Mouse (Mus musculus): Measurements from ENCODE around the gene Parm1. TPM values are rescaled to one million over a fixed set of nuclear protein-coding genes. Genes with fewer than 3 reads are reported as not detected.

The Parm1 gene
- polyA plus RNA-seq, 1 experiment from 2014 or later = 26.5 TPM

DNA sequence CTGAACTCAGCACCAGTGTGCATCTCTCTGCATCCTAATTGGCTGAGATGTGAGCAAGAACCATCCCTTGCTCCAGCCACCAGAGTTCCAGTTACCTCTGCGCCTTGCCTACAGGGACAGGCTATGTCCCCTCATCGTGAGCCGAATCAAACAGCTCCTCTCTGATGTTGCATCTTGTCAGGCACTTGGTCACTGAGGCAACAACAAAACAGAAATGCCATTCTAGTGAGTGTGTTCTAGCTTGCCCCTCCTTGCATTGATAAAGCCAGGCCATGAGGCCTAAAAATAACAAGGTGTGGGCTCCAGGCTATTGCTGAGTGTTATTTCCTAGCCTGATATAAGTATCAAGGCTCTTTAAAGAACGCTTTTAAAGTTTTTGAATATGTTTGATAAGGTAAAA lies 64.4 kb downstream of the Parm1 start:
- no peak overlapping the region for H3K4me3 ChIP-seq (replicated peaks)
- H3K4me1 ChIP-seq = no peaks in the 10 kb centered on the region
- H3K27ac ChIP-seq = no peak overlapping the region
- no peak for ATAC-seq (ENCODE audit: insufficient read depth, low FRiP score, low read depth)
- no peaks in the 10 kb centered on the region for H3K27me3 ChIP-seq (replicated peaks)
- H3K36me3 ChIP-seq = no peaks in the 10 kb centered on the region
- no peaks in the 10 kb centered on the region for H3K9me3 ChIP-seq
- no peak overlapping the region for H3K4me2 ChIP-seq
- WGBS = 86% methylated on average over 4 of the region's 4 CpGs
- no peak overlapping the region for H3K9ac ChIP-seq

DNA sequence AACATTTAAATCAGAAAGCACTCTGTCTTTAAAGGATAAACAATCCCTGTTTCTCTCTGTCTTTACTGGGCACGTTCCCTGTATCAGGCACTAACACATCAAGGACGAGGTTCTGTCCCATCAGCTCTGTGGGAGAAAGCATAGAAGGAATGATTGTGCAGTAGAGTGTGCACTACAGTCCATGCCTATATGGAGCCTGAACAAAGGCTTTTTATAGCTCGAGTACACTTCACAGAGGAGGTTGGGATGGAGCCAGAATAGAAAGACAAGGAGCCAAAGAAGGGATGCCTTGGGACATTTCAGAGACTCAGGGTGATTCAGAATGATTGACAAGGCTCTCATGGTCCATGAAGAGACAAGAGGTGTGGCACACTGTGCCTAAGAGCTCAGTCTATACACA lies 68.8 kb downstream of the Parm1 start:
- no peak for ATAC-seq (ENCODE audit: insufficient read depth, low FRiP score, low read depth)
- Histone ChIP-seq H3K4me2 (no peak overlapping the region), H3K36me3 (no peaks in the 10 kb centered on the region), H3K9ac (no peak overlapping the region), H3K27me3 (replicated peaks) (no peaks in the 10 kb centered on the region), H3K27ac (no peak overlapping the region), H3K4me1 (no peaks in the 10 kb centered on the region), H3K4me3 (replicated peaks) (no peak overlapping the region), H3K9me3 (no peaks in the 10 kb centered on the region)
- WGBS = 64% methylated on average over 3 of the region's 3 CpGs

DNA sequence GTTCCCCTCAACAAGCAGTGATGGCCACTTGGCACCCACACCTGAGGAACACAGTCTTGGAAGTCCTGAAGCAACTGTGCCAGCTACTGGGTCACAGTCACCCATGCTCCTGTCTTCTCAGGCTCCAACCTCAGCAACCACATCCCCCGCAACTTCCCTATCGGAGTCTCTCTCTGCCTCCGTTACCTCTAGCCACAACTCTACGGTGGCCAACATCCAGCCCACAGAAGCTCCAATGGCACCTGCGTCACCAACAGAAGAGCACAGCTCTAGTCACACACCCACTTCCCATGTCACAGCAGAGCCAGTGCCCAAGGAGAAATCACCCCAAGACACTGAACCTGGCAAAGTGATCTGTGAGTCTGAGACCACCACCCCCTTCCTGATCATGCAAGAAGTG lies 76.7 kb downstream of the Parm1 start:
- Histone ChIP-seq H3K4me2 (no peak overlapping the region), H3K36me3 (no peaks in the 10 kb centered on the region), H3K9me3 (no peaks in the 10 kb centered on the region), H3K27ac (no peak overlapping the region), H3K9ac (no peak overlapping the region), H3K4me3 (replicated peaks) (no peak overlapping the region), H3K27me3 (replicated peaks) (no peaks in the 10 kb centered on the region), H3K4me1 (no peaks in the 10 kb centered on the region)
- ATAC-seq (ENCODE audit: insufficient read depth, low FRiP score, low read depth) = no peak
- 91% methylated on average over 5 of the region's 5 CpGs for WGBS

DNA sequence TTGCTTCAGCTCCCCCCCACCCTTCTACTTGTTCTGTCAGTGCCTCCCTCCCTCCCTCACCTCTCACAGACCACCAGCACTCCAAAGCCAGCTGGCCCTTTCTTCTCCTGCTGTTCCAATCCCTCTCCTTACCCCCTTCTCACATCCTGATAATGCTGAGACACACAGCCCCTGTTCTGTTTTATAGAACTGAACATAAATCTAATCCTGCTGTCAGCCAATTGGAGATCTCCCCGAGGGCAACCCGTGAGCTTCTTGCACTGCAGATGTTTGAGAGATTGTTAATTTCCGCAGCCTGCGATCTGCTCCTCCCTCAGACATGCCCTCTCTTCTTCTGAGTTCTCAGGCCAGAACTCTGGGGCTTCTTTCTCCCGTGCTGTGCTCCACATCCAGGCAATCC lies 79.8 kb downstream of the Parm1 start:
- Histone ChIP-seq H3K9me3 (no peaks in the 10 kb centered on the region), H3K36me3 (no peaks in the 10 kb centered on the region), H3K27ac (no peak overlapping the region), H3K4me3 (replicated peaks) (no peak overlapping the region), H3K27me3 (replicated peaks) (no peaks in the 10 kb centered on the region), H3K9ac (no peak overlapping the region), H3K4me1 (no peaks in the 10 kb centered on the region), H3K4me2 (no peak overlapping the region)
- WGBS = 34% methylated on average over 5 of the region's 5 CpGs
- no peak for ATAC-seq (ENCODE audit: insufficient read depth, low FRiP score, low read depth)

DNA sequence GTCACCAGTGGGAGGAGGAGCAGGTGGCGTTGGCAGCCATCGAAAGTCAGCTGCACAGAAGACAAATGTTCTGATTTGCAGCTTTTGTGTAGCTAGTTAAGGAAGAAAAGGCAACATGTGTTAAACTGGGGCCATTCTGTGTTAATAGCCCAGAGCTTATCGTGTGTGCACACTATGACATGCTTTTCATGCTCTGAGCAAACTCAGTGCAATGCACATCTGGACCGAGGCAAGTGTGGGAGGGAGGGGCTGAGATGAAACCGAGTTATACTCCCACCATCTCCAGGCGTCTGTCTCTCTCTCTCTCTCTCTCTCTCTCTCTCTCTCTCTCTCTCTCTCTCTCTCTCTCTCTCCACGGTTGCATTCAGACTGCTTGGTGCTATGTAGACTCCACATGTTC lies 82.4 kb downstream of the Parm1 start:
- H3K27me3 ChIP-seq (replicated peaks) = no peaks in the 10 kb centered on the region
- H3K9ac ChIP-seq = no peak overlapping the region
- WGBS = 43% methylated on average over 7 of the region's 7 CpGs
- no peaks in the 10 kb centered on the region for H3K9me3 ChIP-seq
- peaks cover 4% of the 10 kb centered on the region; the same call in 1 of the 2 replicates for H3K4me1 ChIP-seq
- no peak overlapping the region for H3K27ac ChIP-seq
- H3K4me3 ChIP-seq (replicated peaks) = no peak overlapping the region
- H3K4me2 ChIP-seq = no peak overlapping the region
- ATAC-seq (ENCODE audit: insufficient read depth, low FRiP score, low read depth) = peak; percentile 41; the same call in 1 of the 2 replicates
- no peaks in the 10 kb centered on the region for H3K36me3 ChIP-seq

DNA sequence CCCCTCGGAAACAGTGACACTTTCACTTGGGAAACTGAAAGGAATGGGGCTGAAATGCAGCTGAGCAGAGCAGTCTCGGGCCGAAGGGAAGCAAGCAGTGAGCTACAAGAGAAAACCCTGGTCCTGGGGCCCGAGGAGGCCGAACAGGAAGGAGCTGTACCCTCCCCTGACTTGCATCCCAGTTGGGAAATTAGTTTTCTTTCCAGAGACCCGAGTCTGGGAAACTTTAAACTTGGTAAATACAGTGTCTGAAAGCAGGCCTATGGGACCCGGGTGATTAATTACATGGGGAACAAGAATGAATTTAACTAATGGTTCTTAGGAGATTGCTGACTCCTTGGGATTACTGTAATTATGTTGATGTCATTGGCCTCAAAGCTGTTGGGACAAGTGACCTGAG lies 85.9 kb downstream of the Parm1 start:
- Histone ChIP-seq H3K36me3 (no peaks in the 10 kb centered on the region), H3K4me1 (peaks cover 6% of the 10 kb centered on the region; the same call in 1 of the 2 replicates), H3K9ac (no peak overlapping the region), H3K4me3 (replicated peaks) (no peak overlapping the region), H3K27ac (no peak overlapping the region), H3K9me3 (no peaks in the 10 kb centered on the region), H3K27me3 (replicated peaks) (no peaks in the 10 kb centered on the region), H3K4me2 (no peak overlapping the region)
- WGBS = 46% methylated on average over 7 of the region's 7 CpGs
- ATAC-seq (ENCODE audit: insufficient read depth, low FRiP score, low read depth) = no peak

DNA sequence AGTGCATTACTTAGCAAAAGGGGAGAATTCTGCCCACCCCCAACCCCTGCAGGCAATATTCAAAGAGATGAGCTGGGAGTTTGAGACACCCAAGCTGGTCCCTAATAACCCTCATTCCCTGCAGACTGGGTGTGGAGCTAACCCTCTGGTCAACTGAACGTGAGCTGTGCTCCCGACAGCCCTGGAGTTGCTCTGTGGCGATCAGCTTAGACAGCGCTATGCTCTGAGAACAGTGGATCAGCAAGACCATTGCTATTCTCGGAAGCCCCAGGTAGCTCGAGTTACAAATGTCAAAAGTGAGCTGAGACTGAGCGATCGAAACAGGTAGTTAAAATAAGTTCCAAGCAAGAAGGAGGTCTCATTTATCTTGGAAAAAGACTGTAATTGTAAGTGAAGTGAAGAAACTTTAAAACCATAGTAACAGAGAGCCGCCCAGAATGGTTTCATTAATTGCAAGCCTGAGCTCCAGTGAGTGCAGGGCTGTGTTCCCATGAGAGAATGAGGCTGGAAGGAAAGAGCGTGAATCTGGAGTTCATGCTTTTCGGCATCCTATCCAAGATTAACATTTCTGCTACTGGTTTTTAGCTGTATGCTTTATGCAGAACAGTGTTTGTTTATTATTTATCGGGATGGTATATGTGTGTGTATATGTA lies 86.5 kb downstream of the Parm1 start:
- Histone ChIP-seq H3K36me3 (no peaks in the 10 kb centered on the region), H3K9me3 (no peaks in the 10 kb centered on the region), H3K4me1 (peaks cover 6% of the 10 kb centered on the region; the same call in 1 of the 2 replicates), H3K4me2 (no peak overlapping the region), H3K4me3 (replicated peaks) (no peak overlapping the region), H3K9ac (no peak overlapping the region), H3K27ac (no peak overlapping the region), H3K27me3 (replicated peaks) (no peaks in the 10 kb centered on the region)
- ATAC-seq (ENCODE audit: insufficient read depth, low FRiP score, low read depth) = no peak
- 57% methylated on average over 12 of the region's 12 CpGs for WGBS

DNA sequence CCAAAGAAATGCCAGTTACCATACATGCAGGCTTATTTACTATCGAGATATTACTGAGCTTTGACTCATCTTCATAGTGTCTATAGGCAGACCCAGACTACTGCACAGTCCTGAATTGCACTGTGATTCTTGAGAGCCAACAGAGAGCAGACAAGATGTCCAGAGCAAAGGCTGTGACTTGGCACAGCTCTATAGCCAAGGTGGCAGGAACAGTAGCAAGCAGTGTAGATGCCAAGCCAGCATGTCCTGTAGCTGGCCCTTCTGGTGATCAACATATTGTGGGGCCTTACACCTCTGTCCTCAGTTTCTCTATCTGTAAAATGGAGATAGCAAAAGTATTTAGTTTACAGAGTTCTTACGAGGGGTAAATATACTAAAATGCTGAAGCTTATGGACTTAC lies 89.8 kb downstream of the Parm1 start:
- Histone ChIP-seq H3K9me3 (no peaks in the 10 kb centered on the region), H3K36me3 (no peaks in the 10 kb centered on the region), H3K27me3 (replicated peaks) (no peaks in the 10 kb centered on the region), H3K4me3 (replicated peaks) (no peak overlapping the region), H3K4me2 (no peak overlapping the region), H3K27ac (no peak overlapping the region), H3K4me1 (peaks cover 6% of the 10 kb centered on the region; the same call in 1 of the 2 replicates), H3K9ac (no peak overlapping the region)
- WGBS = 84% methylated on average over 2 of the region's 2 CpGs
- ATAC-seq (ENCODE audit: insufficient read depth, low FRiP score, low read depth) = no peak

DNA sequence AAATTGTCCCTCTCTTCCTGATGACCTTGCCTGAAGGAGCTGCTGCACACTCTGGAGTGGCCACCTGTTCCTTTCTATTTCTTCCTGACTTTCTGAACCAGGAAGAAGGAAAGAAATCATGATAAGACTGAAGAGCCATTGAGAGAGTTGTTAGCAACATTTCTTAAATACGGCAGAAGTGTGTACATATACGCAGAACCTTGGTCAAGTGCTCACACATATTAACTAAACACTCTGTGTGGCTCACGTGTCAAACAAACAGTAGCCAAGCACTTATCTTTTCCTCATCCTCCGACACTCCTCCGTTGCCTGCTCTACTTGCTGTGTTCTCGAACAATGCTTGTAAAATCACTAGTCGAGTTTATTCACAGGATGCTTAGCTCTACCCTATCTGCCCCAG lies 90.4 kb downstream of the Parm1 start:
- Histone ChIP-seq H3K9me3 (no peaks in the 10 kb centered on the region), H3K4me1 (peaks cover 6% of the 10 kb centered on the region; the same call in 1 of the 2 replicates), H3K27me3 (replicated peaks) (no peaks in the 10 kb centered on the region), H3K4me2 (no peak overlapping the region), H3K9ac (no peak overlapping the region), H3K27ac (no peak overlapping the region), H3K4me3 (replicated peaks) (no peak overlapping the region), H3K36me3 (no peaks in the 10 kb centered on the region)
- no peak for ATAC-seq (ENCODE audit: insufficient read depth, low FRiP score, low read depth)
- 51% methylated on average over 7 of the region's 7 CpGs for WGBS

DNA sequence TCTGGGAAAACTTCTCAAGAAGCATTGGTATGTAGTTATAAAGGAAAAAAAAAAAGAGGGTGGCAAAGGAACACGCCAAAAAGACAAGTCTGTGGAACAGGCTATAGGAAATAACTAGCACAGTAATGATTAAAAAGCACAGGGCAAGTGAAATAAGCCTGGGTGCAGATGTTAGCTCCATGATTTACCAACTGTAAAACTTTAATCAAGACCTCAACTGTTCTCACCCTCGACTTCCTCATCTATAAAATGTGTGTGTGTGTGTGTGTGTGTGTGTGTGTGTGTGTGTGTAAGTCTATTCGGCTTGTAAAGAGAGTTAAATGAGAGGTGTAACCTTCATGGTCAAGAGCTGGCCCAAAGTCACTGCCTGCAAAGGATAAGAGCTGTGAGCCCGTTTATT lies 91.6 kb downstream of the Parm1 start:
- 0 out of 2 replicates have a peak, but pooled peaks cover 3% of the 10 kb centered on the region for H3K4me1 ChIP-seq
- H3K27ac ChIP-seq = no peak overlapping the region; the same call in 1 of the 2 replicates
- 80% methylated on average over 4 of the region's 4 CpGs for WGBS

DNA sequence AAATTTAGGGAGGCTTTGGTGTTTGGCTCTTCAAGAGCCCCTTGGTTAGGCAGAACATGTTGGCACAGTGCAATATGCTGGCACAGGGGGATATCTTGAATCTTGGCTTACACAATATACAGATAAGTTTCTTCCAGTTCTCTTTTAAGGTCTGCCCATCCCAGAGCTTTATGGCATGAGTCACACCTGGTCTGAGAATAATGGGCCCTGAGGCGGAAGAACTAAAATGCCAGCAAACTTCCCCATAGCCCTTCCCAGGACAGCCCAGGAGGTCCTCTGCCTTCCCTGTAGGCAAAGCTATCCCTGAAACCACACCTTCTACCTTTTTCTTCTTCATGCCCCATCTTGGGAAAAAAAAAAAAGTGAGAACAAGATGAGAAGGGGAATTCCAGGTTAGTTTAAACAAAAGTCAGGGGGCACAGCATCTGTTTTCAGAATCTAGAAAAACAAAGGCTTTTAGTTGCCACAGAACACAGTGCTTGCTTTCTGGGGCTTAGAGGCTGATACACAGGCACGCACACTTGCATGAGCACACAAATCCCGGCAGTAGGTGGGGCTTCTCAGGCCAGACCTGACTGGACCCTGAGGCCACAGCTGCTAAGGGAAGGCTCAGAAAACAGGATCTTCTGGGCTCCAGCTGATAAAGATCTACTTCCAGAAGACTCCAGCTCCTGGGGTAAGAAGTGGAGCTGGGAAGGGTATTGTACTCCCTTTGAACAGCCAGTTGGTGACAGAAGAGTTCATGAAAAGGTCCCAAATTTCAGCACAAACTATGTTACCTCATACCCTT lies 92.3 kb downstream of the Parm1 start:
- ATAC-seq (ENCODE audit: insufficient read depth, low FRiP score, low read depth) = peak; percentile 63

More for the DNA sequence above, 91.6 kb downstream of the Parm1 start:
- Histone ChIP-seq H3K27me3 (replicated peaks) (no peaks in the 10 kb centered on the region), H3K9me3 (no peaks in the 10 kb centered on the region), H3K9ac (no peak overlapping the region), H3K4me3 (replicated peaks) (no peak overlapping the region), H3K4me2 (no peak overlapping the region), H3K36me3 (no peaks in the 10 kb centered on the region)
- no peak for ATAC-seq (ENCODE audit: insufficient read depth, low FRiP score, low read depth)

DNA sequence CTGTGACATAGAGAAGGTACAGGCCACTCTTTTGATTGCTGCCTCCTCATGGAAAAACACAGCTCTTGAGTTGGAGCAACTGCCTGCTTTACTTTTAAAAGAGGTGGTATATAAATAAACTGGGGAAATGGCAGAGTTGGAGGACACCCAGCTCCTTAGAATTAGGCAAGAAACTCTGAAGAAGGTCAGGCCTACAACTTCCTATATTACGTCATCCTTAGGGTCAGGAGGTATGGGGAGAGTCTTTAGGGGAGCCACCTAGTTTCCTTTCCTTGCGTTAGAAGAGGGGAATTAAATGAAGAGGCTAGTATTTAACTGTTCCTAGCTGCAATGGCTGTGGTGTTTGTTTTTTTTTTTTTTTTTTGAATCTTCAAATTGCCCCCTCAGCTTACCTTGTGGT lies 93.1 kb downstream of the Parm1 start:
- Histone ChIP-seq H3K36me3 (no peaks in the 10 kb centered on the region), H3K27ac (no peak overlapping the region; the same call in 1 of the 2 replicates), H3K4me1 (0 out of 2 replicates have a peak, but pooled peaks cover 3% of the 10 kb centered on the region), H3K4me2 (no peak overlapping the region), H3K27me3 (replicated peaks) (no peaks in the 10 kb centered on the region), H3K9ac (no peak overlapping the region), H3K9me3 (no peaks in the 10 kb centered on the region), H3K4me3 (replicated peaks) (no peak overlapping the region)
- no peak for ATAC-seq (ENCODE audit: insufficient read depth, low FRiP score, low read depth)
- 76% methylated on average over 2 of the region's 2 CpGs for WGBS

More for the DNA sequence above, 92.3 kb downstream of the Parm1 start:
- H3K4me2 ChIP-seq = no peak overlapping the region
- H3K27ac ChIP-seq = no peak overlapping the region; the same call in 1 of the 2 replicates
- no peaks in the 10 kb centered on the region for H3K27me3 ChIP-seq (replicated peaks)
- 77% methylated on average over 3 of the region's 3 CpGs for WGBS
- H3K4me1 ChIP-seq = 0 out of 2 replicates have a peak, but pooled peaks cover 3% of the 10 kb centered on the region
- H3K4me3 ChIP-seq (replicated peaks) = no peak overlapping the region
- no peaks in the 10 kb centered on the region for H3K9me3 ChIP-seq
- no peak overlapping the region for H3K9ac ChIP-seq
- H3K36me3 ChIP-seq = no peaks in the 10 kb centered on the region

Measured in stomach, embryonic 15.5 days (tissue).